8 mouse cellular contexts compared by ENCODE assay signal in genomic region chrX:169991128-169991873, GRCm38 (mm10). TPM values are rescaled to one million over a fixed set of nuclear protein-coding genes. Genes with fewer than 3 reads are reported as not detected.
DNase-seq lines count a peak whose midpoint lies in the region; ATAC-seq lines count a peak whose summit lies in the region.
"Not testable (repeated sequence)": the region's sequence is repeated elsewhere in the genome, so short reads cannot be mapped to it uniquely, and the experiment has no call there.

No protein-coding gene starts in this region.

- H3K4me1 ChIP-seq in forebrain, embryonic 12.5 days; heart, embryonic 15.5 days (replicated peaks); liver, embryonic 12.5 days: not testable (repeated sequence)

- DNase-seq in CD4-positive, CD25-positive, alpha-beta regulatory T cell, adult 2 months (ENCODE audit: low read depth, low spot score), result peak; percentile 99
- DNase-seq in brain, embryonic 18.5 days (ENCODE audit: low read depth, low spot score), result peak; percentile 79
- peak; percentile 100 for DNase-seq in kidney, postnatal 14 days
- DNase-seq in monocyte, adult 2 months (ENCODE audit: low read depth in 1 of 2, low spot score in 2 of 2), result peak; percentile 100
- peak; percentile 99 to 100 for DNase-seq in spleen, postnatal 36 days (ENCODE audit: low spot score in 2 of 2)

- H3K9me3 ChIP-seq in forebrain, embryonic 12.5 days, result peaks cover 32% of the 10 kb centered on the region
- peaks cover 23% of the 10 kb centered on the region for H3K9me3 ChIP-seq in heart, embryonic 15.5 days (replicated peaks)
- peaks cover 33% of the 10 kb centered on the region for H3K9me3 ChIP-seq in liver, embryonic 12.5 days (replicated peaks)

- peak overlapping the region; percentile 25; the same call in 1 of the 2 replicates for H3K4me2 ChIP-seq in forebrain, embryonic 12.5 days
- H3K4me2 ChIP-seq in heart, embryonic 15.5 days, result 0 out of 2 replicates have a peak overlapping the region, but pooled peaks have one; percentile 34
- H3K4me2 ChIP-seq in liver, embryonic 12.5 days, result peak overlapping the region; percentile 52

- H3K27me3 ChIP-seq in forebrain, embryonic 12.5 days; heart, embryonic 15.5 days; liver, embryonic 12.5 days (replicated peaks): not testable (repeated sequence)

- peak; percentile 31 for ATAC-seq in forebrain, embryonic 12.5 days (ENCODE audit: low FRiP score)
- not testable (repeated sequence) for ATAC-seq in heart, embryonic 15.5 days (replicated peaks; ENCODE audit: insufficient number of reproducible peaks, insufficient read depth, low FRiP score, low read depth)
- ATAC-seq in liver, embryonic 12.5 days, result peak; percentile 30; the same call in 1 of the 2 replicates

- WGBS in forebrain, embryonic 12.5 days, result 10% methylated on average over 15 of the region's 28 CpGs
- 25% methylated on average over 7 of the region's 28 CpGs for WGBS in heart, embryonic 15.5 days
- WGBS in liver, embryonic 12.5 days (ENCODE audit: insufficient replicate concordance), result 19% methylated on average over 13 of the region's 28 CpGs

- H3K36me3 ChIP-seq in forebrain, embryonic 12.5 days (replicated peaks), result peaks cover 32% of the 10 kb centered on the region
- peaks cover 28% of the 10 kb centered on the region for H3K36me3 ChIP-seq in heart, embryonic 15.5 days
- H3K36me3 ChIP-seq in liver, embryonic 12.5 days, result peaks cover 33% of the 10 kb centered on the region

- not testable (repeated sequence) for H3K4me3 ChIP-seq in forebrain, embryonic 12.5 days (replicated peaks); heart, embryonic 15.5 days; liver, embryonic 12.5 days

- H3K27ac ChIP-seq in forebrain, embryonic 12.5 days; heart, embryonic 15.5 days; liver, embryonic 12.5 days: not testable (repeated sequence)

- H3K9ac ChIP-seq in forebrain, embryonic 12.5 days; heart, embryonic 15.5 days; liver, embryonic 12.5 days: not testable (repeated sequence)

RNA-seq across cellular contexts. Expression of gene Gm21887, which starts 18.2 kb away (rescaled TPM):
- 181 and 277 TPM in 2 replicates for polyA plus RNA-seq in forebrain, embryonic 12.5 days (2016; fragmentation: Nextera tagmentation; extraction: Ambion mirVana)
- polyA plus RNA-seq in heart, embryonic 15.5 days (2015; fragmentation: Nextera tagmentation; extraction: Ambion mirVana), result 122 and 155 TPM in 2 replicates
- 196 and 237 TPM in 2 replicates for polyA plus RNA-seq in liver, embryonic 12.5 days (2016; fragmentation: Nextera tagmentation; extraction: Ambion mirVana)
